Mouse (Mus musculus): ENCODE data around the gene Plch1. TPM values are rescaled to one million over a fixed set of nuclear protein-coding genes. Genes with fewer than 3 reads are reported as not detected.

Plch1 gene
- polyA plus RNA-seq, 1 experiment from 2014 or later, result 0.19 TPM

DNA sequence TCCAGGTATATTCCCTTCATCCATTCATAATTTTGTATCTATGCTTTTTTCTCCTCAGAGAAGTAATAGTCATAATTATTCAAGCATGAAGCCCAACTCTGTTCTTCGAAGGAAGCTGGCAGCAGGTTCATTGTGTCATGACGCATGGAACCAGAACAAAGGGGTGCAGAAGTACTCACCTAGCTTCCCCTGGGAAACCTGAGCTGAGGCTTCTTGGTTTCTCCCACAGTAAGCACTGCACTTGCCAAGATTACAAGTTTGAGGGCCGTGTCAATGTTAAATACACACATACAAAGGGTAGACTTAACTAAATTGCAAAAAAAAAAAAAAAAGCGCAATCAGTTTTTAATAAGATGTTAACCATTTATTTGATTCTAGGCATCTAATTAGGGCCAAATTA, 3.0 kb downstream of the Plch1 start:
- no peak overlapping the region for H3K27ac ChIP-seq
- H3K4me3 ChIP-seq, result no peak overlapping the region
- H3K4me1 ChIP-seq, result peaks cover 3% of the 10 kb centered on the region; the same call in 1 of the 2 replicates
- no peak overlapping the region for H3K4me2 ChIP-seq
- peaks cover 31% of the 10 kb centered on the region for H3K27me3 ChIP-seq (replicated peaks)
- no peaks in the 10 kb centered on the region for H3K9me3 ChIP-seq (replicated peaks)
- no peaks in the 10 kb centered on the region for H3K36me3 ChIP-seq
- no peak for ATAC-seq
- WGBS (ENCODE audit: insufficient replicate concordance), result 68% methylated on average over 4 of the region's 4 CpGs
- no peak overlapping the region for H3K9ac ChIP-seq

DNA sequence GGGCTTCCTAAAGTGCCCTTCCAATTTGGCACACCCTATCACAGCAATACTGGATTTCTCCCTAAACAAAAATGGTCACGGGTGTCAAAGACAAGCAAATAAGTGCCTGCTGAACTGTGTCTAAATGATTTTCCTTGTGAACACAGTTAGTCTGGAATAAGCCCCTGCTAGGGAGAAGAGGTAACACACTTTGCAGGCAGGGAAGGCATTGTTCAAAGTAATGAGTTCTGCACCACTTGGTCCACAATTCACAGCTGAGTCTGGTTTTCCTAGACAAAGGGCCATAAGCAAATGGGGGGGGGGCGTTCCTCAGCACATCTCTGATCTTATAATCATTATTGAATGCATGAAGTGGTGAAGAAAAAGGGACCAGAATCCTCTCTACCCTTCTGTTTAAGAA, 3.5 kb downstream of the Plch1 start:
- no peak overlapping the region for H3K4me2 ChIP-seq
- ATAC-seq, result no peak
- H3K4me3 ChIP-seq, result no peak overlapping the region
- H3K36me3 ChIP-seq, result no peaks in the 10 kb centered on the region
- peaks cover 31% of the 10 kb centered on the region for H3K27me3 ChIP-seq (replicated peaks)
- H3K9ac ChIP-seq, result no peak overlapping the region
- H3K4me1 ChIP-seq, result peaks cover 3% of the 10 kb centered on the region; the same call in 1 of the 2 replicates
- WGBS (ENCODE audit: insufficient replicate concordance), result 45% methylated on average over 2 of the region's 2 CpGs
- no peak overlapping the region for H3K27ac ChIP-seq
- no peaks in the 10 kb centered on the region for H3K9me3 ChIP-seq (replicated peaks)

DNA sequence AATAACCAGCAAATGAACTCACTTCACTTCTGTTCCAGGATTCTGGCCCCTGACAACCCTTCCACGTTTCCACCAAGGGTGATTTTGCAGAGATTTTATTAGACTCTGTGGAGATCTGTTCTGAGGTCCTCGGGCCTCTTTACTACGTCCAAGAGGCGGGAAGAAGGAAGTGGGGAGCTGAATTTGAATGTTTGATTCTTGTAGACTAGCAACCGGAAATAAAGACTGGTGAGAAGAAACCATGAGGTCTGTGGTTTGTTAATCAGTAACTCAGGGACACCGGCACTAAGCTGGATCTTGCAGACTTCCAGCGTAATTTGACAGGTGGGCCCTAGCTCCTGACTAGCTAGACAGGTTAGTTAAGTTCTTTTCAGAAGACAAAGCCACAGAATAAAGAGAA, 5.6 kb downstream of the Plch1 start:
- Histone ChIP-seq H3K9me3 (replicated peaks) (no peaks in the 10 kb centered on the region), H3K4me3 (no peak overlapping the region), H3K4me2 (no peak overlapping the region)

DNA sequence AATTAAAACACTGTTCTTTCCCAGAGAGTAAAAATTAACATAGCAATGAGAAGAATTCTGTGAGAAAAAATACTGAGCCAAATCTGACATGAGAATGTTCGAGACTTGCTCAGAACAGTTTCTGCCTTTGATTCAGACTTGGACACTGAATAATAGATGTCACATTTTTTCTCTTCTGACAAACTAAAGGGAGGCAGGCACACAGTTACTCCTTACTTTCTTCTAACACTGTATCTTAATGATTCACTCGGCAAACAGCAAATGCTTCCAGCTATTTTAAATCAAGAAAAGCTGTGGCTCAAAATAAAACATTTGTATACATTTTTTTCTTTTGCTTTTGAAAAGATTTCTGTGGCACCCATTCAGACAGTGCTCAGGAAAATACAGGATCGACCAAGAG, 7.1 kb downstream of the Plch1 start:
- Histone ChIP-seq H3K4me3 (no peak overlapping the region), H3K27me3 (replicated peaks) (0 out of 2 replicates have a peak, but pooled peaks cover 4% of the 10 kb centered on the region), H3K27ac (no peak overlapping the region), H3K9ac (no peak overlapping the region), H3K9me3 (replicated peaks) (no peaks in the 10 kb centered on the region), H3K36me3 (no peaks in the 10 kb centered on the region), H3K4me1 (no peaks in the 10 kb centered on the region), H3K4me2 (no peak overlapping the region)
- 47% methylated on average over 3 of the region's 3 CpGs for WGBS (ENCODE audit: insufficient replicate concordance)
- ATAC-seq, result no peak

More for the DNA sequence above, 5.6 kb downstream of the Plch1 start:
- no peak overlapping the region for H3K27ac ChIP-seq
- peaks cover 13% of the 10 kb centered on the region for H3K27me3 ChIP-seq (replicated peaks)
- H3K9ac ChIP-seq, result no peak overlapping the region
- no peak for ATAC-seq
- no peaks in the 10 kb centered on the region for H3K4me1 ChIP-seq
- WGBS (ENCODE audit: insufficient replicate concordance), result 27% methylated on average over 7 of the region's 7 CpGs
- H3K36me3 ChIP-seq, result no peaks in the 10 kb centered on the region

DNA sequence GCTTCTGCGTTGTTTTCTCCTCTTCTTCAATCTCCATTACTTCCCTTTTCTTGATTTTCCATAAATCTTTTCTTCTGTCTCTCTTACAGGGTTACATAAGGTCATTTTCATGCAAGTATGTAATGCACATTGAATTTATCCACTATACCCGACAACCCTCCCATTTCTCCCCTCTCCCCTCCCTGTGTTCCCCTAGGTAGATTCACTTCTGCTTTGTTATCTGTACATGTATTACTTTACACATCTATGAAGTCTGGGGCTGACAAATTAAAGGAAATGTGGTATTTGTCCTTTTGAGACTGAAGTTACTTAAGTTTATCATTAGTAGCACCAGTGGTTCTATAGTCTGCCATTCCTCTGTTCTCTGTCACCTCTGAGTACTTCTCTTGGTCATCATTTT, 18.2 kb downstream of the Plch1 start:
- H3K27me3 ChIP-seq (replicated peaks), result no peaks in the 10 kb centered on the region
- no peak overlapping the region for H3K4me3 ChIP-seq
- H3K4me2 ChIP-seq, result no peak overlapping the region
- WGBS (ENCODE audit: insufficient replicate concordance), result 65% methylated on average over 2 of the region's 2 CpGs
- H3K9me3 ChIP-seq (replicated peaks), result no peaks in the 10 kb centered on the region
- no peak for ATAC-seq
- no peaks in the 10 kb centered on the region for H3K4me1 ChIP-seq
- no peak overlapping the region for H3K27ac ChIP-seq
- no peak overlapping the region for H3K9ac ChIP-seq
- no peaks in the 10 kb centered on the region for H3K36me3 ChIP-seq

DNA sequence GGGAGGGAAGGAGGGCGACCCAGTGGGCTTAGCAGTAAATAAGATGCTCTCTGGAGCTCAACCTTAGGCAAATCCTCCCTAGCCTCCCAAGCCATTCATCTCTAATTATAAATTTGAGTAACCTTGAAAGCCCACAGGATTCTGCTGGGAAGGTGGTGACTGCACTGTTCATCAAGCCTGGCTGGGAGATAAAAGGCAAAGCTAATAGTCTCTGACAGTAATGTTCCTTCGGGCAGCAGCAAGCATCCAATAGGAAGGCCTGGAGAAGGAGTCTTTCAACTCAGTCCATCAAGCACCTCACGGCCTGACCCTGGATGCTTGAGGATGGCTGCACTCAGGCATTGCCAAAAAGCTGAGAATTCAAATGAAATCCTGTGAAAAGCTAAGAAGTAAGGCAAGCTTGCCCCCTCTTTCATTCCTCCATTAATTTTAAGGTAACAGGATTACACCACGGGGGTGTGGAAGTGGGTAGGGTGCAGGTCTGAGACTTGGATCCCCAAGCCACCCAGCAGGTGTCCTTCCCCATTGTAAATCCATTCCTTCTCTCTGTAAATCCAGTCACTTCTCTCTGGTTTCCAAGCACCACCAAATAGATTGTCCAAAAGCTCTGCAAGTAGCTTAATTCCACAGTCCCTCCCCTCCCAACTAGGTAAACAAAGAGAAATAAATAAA, 20.1 kb downstream of the Plch1 start:
- Histone ChIP-seq H3K27ac (no peak overlapping the region), H3K9ac (no peak overlapping the region), H3K4me2 (no peak overlapping the region), H3K4me3 (no peak overlapping the region), H3K4me1 (no peaks in the 10 kb centered on the region), H3K27me3 (replicated peaks) (no peaks in the 10 kb centered on the region), H3K36me3 (no peaks in the 10 kb centered on the region), H3K9me3 (replicated peaks) (no peaks in the 10 kb centered on the region)
- ATAC-seq, result no peak
- WGBS (ENCODE audit: insufficient replicate concordance), result 38% methylated on average over 4 of the region's 4 CpGs

DNA sequence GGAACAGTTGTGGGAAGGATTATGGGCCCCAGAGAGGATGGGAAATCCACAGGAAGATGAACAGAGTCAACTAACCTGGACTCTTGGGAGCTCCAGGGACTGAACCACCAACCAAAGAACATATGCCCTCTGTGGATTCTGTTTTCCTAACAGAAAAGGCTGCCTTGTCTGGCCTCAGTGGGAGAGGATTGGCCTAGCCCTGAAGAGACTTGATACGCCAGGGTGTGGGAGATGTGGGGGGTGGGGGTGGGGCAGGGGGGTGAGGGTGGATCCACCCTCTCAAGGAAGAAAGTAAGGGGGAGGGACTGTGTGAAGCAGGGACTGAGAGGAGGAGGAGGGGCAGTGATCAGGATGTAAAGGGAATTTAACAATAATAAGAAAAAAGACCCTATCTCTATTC, 26.5 kb downstream of the Plch1 start:
- WGBS (ENCODE audit: insufficient replicate concordance), result 23% methylated on average over 1 of the region's 1 CpGs
- H3K4me2 ChIP-seq, result no peak overlapping the region
- no peak for ATAC-seq

DNA sequence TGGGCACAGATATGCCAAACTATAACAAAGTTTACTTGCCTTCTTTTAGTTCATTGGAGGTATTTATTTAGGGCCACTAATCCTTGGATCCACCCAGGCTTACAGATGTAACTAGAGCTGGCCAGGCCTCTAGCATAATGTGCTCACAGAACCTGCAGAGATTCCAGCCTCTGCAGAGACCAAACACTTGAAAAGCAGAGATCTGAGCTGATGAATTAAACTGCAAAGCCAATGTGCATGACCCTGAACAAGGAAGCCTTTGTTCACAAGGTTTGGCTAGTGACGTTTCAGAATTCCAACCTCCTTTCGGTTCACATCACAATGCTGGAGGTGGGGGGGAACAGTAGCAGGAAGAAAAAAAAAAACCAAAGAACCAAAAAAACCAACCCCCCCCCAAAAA, 28.0 kb downstream of the Plch1 start:
- no peak overlapping the region for H3K4me3 ChIP-seq
- H3K27me3 ChIP-seq (replicated peaks), result no peaks in the 10 kb centered on the region
- H3K36me3 ChIP-seq, result no peaks in the 10 kb centered on the region
- ATAC-seq, result no peak
- 42% methylated on average over 2 of the region's 2 CpGs for WGBS (ENCODE audit: insufficient replicate concordance)
- H3K4me1 ChIP-seq, result no peaks in the 10 kb centered on the region
- no peak overlapping the region for H3K27ac ChIP-seq
- no peak overlapping the region for H3K4me2 ChIP-seq
- H3K9ac ChIP-seq, result no peak overlapping the region
- H3K9me3 ChIP-seq (replicated peaks), result no peaks in the 10 kb centered on the region

More for the DNA sequence above, 26.5 kb downstream of the Plch1 start:
- H3K27ac ChIP-seq, result no peak overlapping the region
- no peaks in the 10 kb centered on the region for H3K4me1 ChIP-seq
- H3K27me3 ChIP-seq (replicated peaks), result no peaks in the 10 kb centered on the region
- no peak overlapping the region for H3K9ac ChIP-seq
- no peaks in the 10 kb centered on the region for H3K36me3 ChIP-seq
- H3K9me3 ChIP-seq (replicated peaks), result no peaks in the 10 kb centered on the region
- no peak overlapping the region for H3K4me3 ChIP-seq

DNA sequence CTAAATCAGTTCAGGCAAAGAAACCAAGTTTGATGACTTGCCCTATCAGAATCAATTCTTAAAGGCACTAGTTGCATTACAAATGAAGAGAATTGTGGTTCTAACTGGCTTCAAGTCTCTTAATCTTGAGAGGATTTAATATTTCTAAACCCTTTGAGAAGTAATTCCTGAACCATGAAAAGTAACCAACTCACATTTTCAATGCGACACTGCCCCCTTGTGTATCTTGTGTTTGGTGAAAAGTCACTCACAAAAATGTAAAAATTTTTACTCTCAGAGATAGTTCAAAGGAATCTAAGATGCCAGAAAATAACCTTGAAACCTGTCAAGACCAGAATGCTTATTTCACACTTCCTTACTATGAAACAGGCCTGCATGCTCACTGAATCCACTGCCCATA, 31.0 kb downstream of the Plch1 start:
- Histone ChIP-seq H3K4me2 (no peak overlapping the region), H3K4me3 (no peak overlapping the region), H3K36me3 (no peaks in the 10 kb centered on the region), H3K27me3 (replicated peaks) (no peaks in the 10 kb centered on the region), H3K4me1 (no peaks in the 10 kb centered on the region), H3K27ac (no peak overlapping the region), H3K9me3 (replicated peaks) (no peaks in the 10 kb centered on the region), H3K9ac (no peak overlapping the region)
- WGBS (ENCODE audit: insufficient replicate concordance), result 59% methylated on average over 1 of the region's 1 CpGs
- ATAC-seq, result no peak

DNA sequence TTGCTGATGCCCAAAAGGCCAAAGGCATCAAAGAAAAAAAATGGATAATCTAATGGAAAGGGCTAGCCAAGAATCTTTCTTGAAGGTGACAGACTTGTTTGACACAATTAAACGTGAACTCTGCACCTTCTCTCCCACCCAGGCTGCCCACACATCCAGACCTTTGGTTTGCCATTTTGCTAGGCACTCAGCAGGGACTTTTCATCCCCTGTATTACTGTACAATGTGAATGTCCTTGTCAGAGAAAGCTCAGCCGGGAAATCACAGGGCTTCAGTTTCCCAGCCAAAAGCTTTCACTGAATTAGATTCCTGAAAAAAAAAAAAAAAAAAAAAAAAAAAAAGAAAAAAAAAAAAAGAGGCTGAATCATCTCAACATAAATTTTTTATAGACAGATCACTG, 34.2 kb downstream of the Plch1 start:
- no peak overlapping the region for H3K9ac ChIP-seq
- 61% methylated on average over 2 of the region's 2 CpGs for WGBS (ENCODE audit: insufficient replicate concordance)
- no peaks in the 10 kb centered on the region for H3K36me3 ChIP-seq
- H3K27me3 ChIP-seq (replicated peaks), result no peaks in the 10 kb centered on the region
- H3K4me1 ChIP-seq, result no peaks in the 10 kb centered on the region
- ATAC-seq, result no peak
- H3K9me3 ChIP-seq (replicated peaks), result no peaks in the 10 kb centered on the region
- no peak overlapping the region for H3K27ac ChIP-seq
- H3K4me2 ChIP-seq, result no peak overlapping the region
- no peak overlapping the region for H3K4me3 ChIP-seq

DNA sequence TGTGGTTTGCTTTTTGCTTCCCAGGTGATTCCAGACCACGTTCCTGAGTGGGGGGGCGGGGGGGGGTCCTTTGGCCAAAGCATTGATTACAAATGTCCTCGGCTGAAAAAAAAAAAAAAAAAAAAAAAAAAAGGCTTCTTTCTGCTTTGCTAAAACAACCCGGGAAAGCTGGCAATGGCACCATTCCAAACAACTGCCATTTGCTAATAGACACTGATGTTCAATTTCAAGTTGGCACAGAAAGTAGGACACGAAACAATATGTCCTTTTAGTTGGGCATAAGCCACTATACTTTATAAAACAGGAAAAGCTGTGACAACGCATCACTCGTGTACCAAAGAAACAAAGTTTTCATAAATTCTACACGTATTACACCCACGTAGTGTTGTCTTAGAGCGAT, 36.6 kb downstream of the Plch1 start:
- Histone ChIP-seq H3K9ac (no peak overlapping the region), H3K27me3 (replicated peaks) (no peaks in the 10 kb centered on the region), H3K4me2 (no peak overlapping the region), H3K27ac (no peak overlapping the region), H3K4me3 (no peak overlapping the region), H3K36me3 (no peaks in the 10 kb centered on the region), H3K9me3 (replicated peaks) (no peaks in the 10 kb centered on the region), H3K4me1 (no peaks in the 10 kb centered on the region)
- WGBS (ENCODE audit: insufficient replicate concordance), result 71% methylated on average over 10 of the region's 10 CpGs
- ATAC-seq, result no peak

DNA sequence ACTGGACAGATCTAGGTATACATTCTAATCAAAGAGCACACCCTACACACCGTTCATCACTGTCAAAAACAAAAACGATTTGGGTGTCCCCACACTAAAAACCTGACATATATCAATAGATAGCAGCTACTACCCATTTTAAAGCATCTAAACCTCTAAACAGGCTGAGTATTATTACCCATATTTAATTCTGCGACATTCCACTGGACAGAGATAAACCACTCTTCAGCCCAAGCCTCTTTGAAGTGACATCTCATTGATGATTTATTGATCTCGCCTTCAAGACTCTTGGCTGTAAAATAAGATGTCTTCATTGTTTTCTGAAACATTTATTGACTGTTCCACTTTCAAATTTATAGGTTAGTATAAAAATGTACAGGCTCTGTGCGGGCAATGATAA, 46.4 kb downstream of the Plch1 start:
- no peak overlapping the region for H3K27ac ChIP-seq
- H3K9me3 ChIP-seq (replicated peaks), result no peaks in the 10 kb centered on the region
- ATAC-seq, result no peak
- WGBS (ENCODE audit: insufficient replicate concordance), result 57% methylated on average over 5 of the region's 5 CpGs
- H3K4me3 ChIP-seq, result no peak overlapping the region
- H3K4me1 ChIP-seq, result no peaks in the 10 kb centered on the region
- no peak overlapping the region for H3K9ac ChIP-seq
- H3K27me3 ChIP-seq (replicated peaks), result no peaks in the 10 kb centered on the region
- H3K4me2 ChIP-seq, result no peak overlapping the region
- H3K36me3 ChIP-seq, result no peaks in the 10 kb centered on the region

DNA sequence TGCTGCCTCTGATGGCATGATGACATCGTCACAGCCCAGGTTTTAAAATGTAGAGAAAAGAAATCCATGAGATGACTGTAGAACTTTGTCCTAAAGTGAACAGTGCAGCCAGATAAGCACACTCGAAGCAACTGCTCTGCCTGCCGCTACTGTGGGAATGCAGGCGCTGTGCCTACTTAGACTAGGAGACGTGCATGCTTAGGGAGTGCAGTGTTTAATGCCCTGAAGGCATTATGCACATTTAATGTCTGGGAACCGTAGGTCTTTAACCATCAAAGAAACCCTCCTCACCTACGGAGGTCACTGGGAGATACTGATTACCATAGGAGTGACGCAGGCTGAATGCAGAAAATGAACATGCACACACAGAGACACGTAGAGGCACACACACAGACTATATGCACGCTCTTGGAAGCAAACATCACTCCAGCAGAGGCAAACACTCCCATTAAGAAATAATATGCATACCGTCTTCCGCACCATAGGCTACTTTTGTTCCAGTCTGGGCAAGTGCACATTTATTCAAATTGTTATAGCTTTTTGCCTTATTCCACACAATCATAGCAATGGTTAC, 48.1 kb downstream of the Plch1 start:
- no peaks in the 10 kb centered on the region for H3K27me3 ChIP-seq (replicated peaks)
- ATAC-seq, result no peak
- no peak overlapping the region for H3K27ac ChIP-seq
- H3K9me3 ChIP-seq (replicated peaks), result no peaks in the 10 kb centered on the region
- no peak overlapping the region for H3K4me2 ChIP-seq
- H3K9ac ChIP-seq, result no peak overlapping the region
- H3K4me3 ChIP-seq, result no peak overlapping the region
- H3K36me3 ChIP-seq, result no peaks in the 10 kb centered on the region
- 69% methylated on average over 12 of the region's 12 CpGs for WGBS (ENCODE audit: insufficient replicate concordance)
- H3K4me1 ChIP-seq, result no peaks in the 10 kb centered on the region

Measured in liver, embryonic 12.5 days (tissue).